Mouse (Mus musculus): ENCODE results near the gene Cstb. TPM values are rescaled to one million over a fixed set of nuclear protein-coding genes. Genes with fewer than 3 reads are reported as not detected.
A peak's percentile ranks its signal among the peaks of the same experiment; 100 is the strongest.

The Cstb gene
- polyA plus RNA-seq, 1 experiment = 249 TPM

- peak overlapping the region; percentile 84 for H3K4me3 ChIP-seq (ENCODE audit: insufficient read depth, low read depth, low read length)
- H3K27ac ChIP-seq (replicated peaks; ENCODE audit: low read depth, low read length) = no peak overlapping the region
- peaks cover 19% of the 10 kb centered on the region for H3K4me1 ChIP-seq (ENCODE audit: control insufficient read depth, insufficient read depth, insufficient read length, low read length)
Measured at GRCm38 (mm10) chr10:78462945-78463768, 37.7 kb downstream of the Cstb start.

- H3K4me1 ChIP-seq (ENCODE audit: control insufficient read depth, insufficient read depth, insufficient read length, low read length) = peaks cover 19% of the 10 kb centered on the region
- H3K27ac ChIP-seq (replicated peaks; ENCODE audit: low read depth, low read length) = no peak overlapping the region
- H3K4me3 ChIP-seq (ENCODE audit: insufficient read depth, low read depth, low read length) = peak overlapping the region; percentile 84
Measured at GRCm38 (mm10) chr10:78463769-78464167, 38.3 kb downstream of the Cstb start.

GRCm38 (mm10) chr10:78464201-78464791, 38.8 kb downstream of the Cstb start:
- peak overlapping the region; percentile 62 for H3K27ac ChIP-seq (replicated peaks; ENCODE audit: low read depth, low read length)
- peaks cover 19% of the 10 kb centered on the region for H3K4me1 ChIP-seq (ENCODE audit: control insufficient read depth, insufficient read depth, insufficient read length, low read length)
- H3K4me3 ChIP-seq (ENCODE audit: insufficient read depth, low read depth, low read length) = peak overlapping the region; percentile 84

GRCm38 (mm10) chr10:78464792-78465207, 39.3 kb downstream of the Cstb start, which contains the start of gene Pdxk:
Gene Pdxk (minus strand): TSS chr10:78464975.
- Histone ChIP-seq H3K4me3 (ENCODE audit: insufficient read depth, low read depth, low read length) (peak within 1 kb of the TSS; percentile 84), H3K27ac (replicated peaks; ENCODE audit: low read depth, low read length) (peak within 1 kb of the TSS; percentile 86), H3K4me1 (ENCODE audit: control insufficient read depth, insufficient read depth, insufficient read length, low read length) (peaks cover 19% of the 10 kb centered on the region)

- peak overlapping the region; percentile 86 for H3K27ac ChIP-seq (replicated peaks; ENCODE audit: low read depth, low read length)
- H3K4me3 ChIP-seq (ENCODE audit: insufficient read depth, low read depth, low read length) = 0 out of 2 replicates have a peak overlapping the region, but pooled peaks have one; percentile 84
Measured at GRCm38 (mm10) chr10:78465472-78465871, 40.0 kb downstream of the Cstb start.

GRCm38 (mm10) chr10:78466647-78467046, 41.2 kb downstream of the Cstb start:
- H3K4me3 ChIP-seq (ENCODE audit: insufficient read depth, low read depth, low read length) = no peak overlapping the region
- no peak overlapping the region for H3K27ac ChIP-seq (replicated peaks; ENCODE audit: low read depth, low read length)
- H3K4me1 ChIP-seq (ENCODE audit: control insufficient read depth, insufficient read depth, insufficient read length, low read length) = peaks cover 12% of the 10 kb centered on the region

More at GRCm38 (mm10) chr10:78465472-78465871, 40.0 kb downstream of the Cstb start:
- peaks cover 18% of the 10 kb centered on the region for H3K4me1 ChIP-seq (ENCODE audit: control insufficient read depth, insufficient read depth, insufficient read length, low read length)

- H3K4me3 ChIP-seq (ENCODE audit: insufficient read depth, low read depth, low read length) = no peak overlapping the region
- peaks cover 6% of the 10 kb centered on the region; the same call in 1 of the 2 replicates for H3K4me1 ChIP-seq (ENCODE audit: control insufficient read depth, insufficient read depth, insufficient read length, low read length)
- H3K27ac ChIP-seq (replicated peaks; ENCODE audit: low read depth, low read length) = no peak overlapping the region
Measured at GRCm38 (mm10) chr10:78467761-78468310, 42.4 kb downstream of the Cstb start.

DNA sequence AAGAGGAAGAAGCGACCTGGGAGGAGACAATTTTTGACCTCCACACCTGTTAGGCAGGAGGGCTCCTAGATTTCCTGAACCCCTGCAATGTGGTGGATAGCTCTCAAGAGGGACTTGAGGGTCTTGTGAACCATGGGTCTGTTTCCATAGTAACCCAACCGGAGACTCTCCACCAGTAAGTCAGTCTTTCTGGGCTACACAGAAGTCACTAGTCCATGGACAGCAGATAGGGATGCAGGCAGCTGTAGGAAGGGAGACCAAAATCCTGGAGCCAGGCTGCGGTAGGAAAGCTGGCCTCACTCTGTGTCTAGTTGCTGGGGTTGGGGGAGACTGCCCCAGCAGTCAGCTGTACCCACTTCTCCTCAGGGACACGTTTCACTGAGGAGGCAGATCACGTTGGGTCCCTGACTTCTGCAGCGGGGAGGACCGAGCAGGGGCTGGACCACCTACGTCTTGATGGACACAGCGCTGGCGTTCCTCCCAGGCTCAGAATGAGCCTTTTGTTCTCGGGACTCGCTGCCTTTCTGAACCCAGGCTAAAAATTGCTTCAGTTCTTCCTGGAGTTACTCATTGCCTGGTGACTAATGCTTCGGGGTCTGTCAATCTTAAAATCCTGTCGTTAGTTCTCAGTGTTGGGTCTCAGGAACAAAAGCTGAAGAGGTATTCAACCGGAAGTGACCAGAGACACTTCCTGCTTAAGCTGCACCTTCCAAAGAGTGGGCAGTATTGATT, 45.3 kb downstream of the Cstb start:
- H3K4me1 ChIP-seq (ENCODE audit: control insufficient read depth, insufficient read depth, insufficient read length, low read length) = no peaks in the 10 kb centered on the region
- H3K27ac ChIP-seq (replicated peaks; ENCODE audit: low read depth, low read length) = 0 out of 2 replicates have a peak overlapping the region, but pooled peaks have one; percentile 22
- no peak overlapping the region for H3K4me3 ChIP-seq (ENCODE audit: insufficient read depth, low read depth, low read length)

GRCm38 (mm10) chr10:78472046-78472445, 46.6 kb downstream of the Cstb start:
- Histone ChIP-seq H3K4me1 (ENCODE audit: control insufficient read depth, insufficient read depth, insufficient read length, low read length) (no peaks in the 10 kb centered on the region), H3K27ac (replicated peaks; ENCODE audit: low read depth, low read length) (no peak overlapping the region), H3K4me3 (ENCODE audit: insufficient read depth, low read depth, low read length) (no peak overlapping the region)

DNA sequence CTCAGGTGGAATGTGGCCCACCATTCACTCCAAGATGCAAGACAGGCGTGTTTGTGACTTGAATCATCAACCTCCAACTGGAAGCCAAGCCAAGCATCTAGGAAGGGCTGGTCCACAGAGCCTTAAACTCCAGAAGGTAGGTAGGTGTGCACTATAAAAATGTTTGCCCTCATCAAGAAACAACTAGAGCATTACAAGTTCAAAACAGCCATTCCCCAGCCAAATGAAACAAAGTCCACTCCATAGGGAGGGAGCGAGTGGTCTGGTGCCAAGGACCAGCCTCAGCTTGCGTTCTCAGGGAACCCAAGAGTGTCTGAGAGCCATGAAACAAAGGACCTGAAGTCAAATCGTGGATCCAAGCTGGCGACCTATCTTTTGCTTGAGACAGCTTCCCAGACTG, 48.0 kb downstream of the Cstb start:
- Histone ChIP-seq H3K27ac (replicated peaks; ENCODE audit: low read depth, low read length) (no peak overlapping the region), H3K4me1 (ENCODE audit: control insufficient read depth, insufficient read depth, insufficient read length, low read length) (no peaks in the 10 kb centered on the region), H3K4me3 (ENCODE audit: insufficient read depth, low read depth, low read length) (no peak overlapping the region)

- Histone ChIP-seq H3K4me1 (ENCODE audit: control insufficient read depth, insufficient read depth, insufficient read length, low read length) (no peaks in the 10 kb centered on the region), H3K4me3 (ENCODE audit: insufficient read depth, low read depth, low read length) (no peak overlapping the region), H3K27ac (replicated peaks; ENCODE audit: low read depth, low read length) (no peak overlapping the region)
Measured at GRCm38 (mm10) chr10:78474759-78475158, 49.3 kb downstream of the Cstb start.

DNA sequence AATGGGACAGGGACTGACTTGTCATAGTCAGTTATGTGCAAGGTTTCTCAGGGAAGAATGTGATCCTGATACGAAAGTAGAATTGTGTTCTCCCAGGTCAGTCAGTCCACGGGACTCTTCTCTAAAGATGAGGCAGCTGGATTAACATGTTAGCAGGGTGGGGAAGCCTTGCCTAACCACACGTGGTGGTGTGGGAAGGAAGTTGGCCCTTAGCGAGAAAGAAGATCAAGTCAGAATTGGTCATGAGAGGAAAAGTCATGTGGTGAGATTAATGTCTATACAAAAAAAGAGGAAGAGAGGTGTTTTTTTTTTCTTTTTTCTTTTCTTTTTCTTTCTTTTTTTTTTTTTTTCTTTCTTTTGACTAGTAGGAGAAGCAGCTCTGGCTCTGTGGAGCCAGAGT, 51.4 kb downstream of the Cstb start:
- H3K4me3 ChIP-seq (ENCODE audit: insufficient read depth, low read depth, low read length) = no peak overlapping the region
- peak overlapping the region; percentile 40; the same call in 1 of the 2 replicates for H3K27ac ChIP-seq (replicated peaks; ENCODE audit: low read depth, low read length)
- peaks cover 4% of the 10 kb centered on the region; the same call in 1 of the 2 replicates for H3K4me1 ChIP-seq (ENCODE audit: control insufficient read depth, insufficient read depth, insufficient read length, low read length)

Measured in brown adipose tissue, adult 24 weeks (tissue).